Mouse (Mus musculus) liver, embryonic 13.5 days (tissue): ENCODE data around the gene Cenpa. TPM values are rescaled to one million over a fixed set of nuclear protein-coding genes. Genes with fewer than 3 reads are reported as not detected.

Source experiments
- ATAC-seq: fragments of 200-750 bp; cut with Nextera tagmentation; 2 replicates; pipeline ENCODE4 v1.8.0; 2017; ENCODE audit warnings: low read depth, mild to moderate bottlenecking, moderate number of reproducible peaks, moderate library complexity
- DNase-seq: peaks from one replicate; pipeline ENCODE4 v3.0.0; 2022
- H3K27ac ChIP-seq: fragments of 300-500 bp; sonication (generic); 2 replicates; pipeline ENCODE4 v1.5.1; 2015; ENCODE audit warnings: moderate library complexity, mild to moderate bottlenecking, inconsistent platforms
- H3K27me3 ChIP-seq: fragments of 300-500 bp; sonication (generic); 2 replicates; pipeline ENCODE4 v1.6.1; 2015; ENCODE audit warnings: mild to moderate bottlenecking, inconsistent platforms
- H3K36me3 ChIP-seq: fragments of 300-500 bp; sonication (generic); 2 replicates; pipeline ENCODE4 v1.6.1; 2015; ENCODE audit warnings: mild to moderate bottlenecking, inconsistent platforms
- H3K4me1 ChIP-seq: fragments of 300-500 bp; sonication (generic); replicated peaks from 2 replicates; pipeline ENCODE4 v1.6.1; 2015; ENCODE audit warnings: inconsistent platforms
- H3K4me2 ChIP-seq: fragments of 300-500 bp; sonication (generic); 2 replicates; pipeline ENCODE4 v1.6.1; 2015; ENCODE audit warnings: inconsistent platforms, mild to moderate bottlenecking, moderate library complexity
- H3K4me3 ChIP-seq: fragments of 300-500 bp; sonication (generic); replicated peaks from 2 replicates; pipeline ENCODE4 v1.5.1; 2015; ENCODE audit warnings: mild to moderate bottlenecking, inconsistent platforms
- H3K9ac ChIP-seq: fragments of 300-500 bp; sonication (generic); 2 replicates; pipeline ENCODE4 v1.6.1; 2015; ENCODE audit warnings: mild to moderate bottlenecking, inconsistent platforms
- H3K9me3 ChIP-seq: fragments of 300-500 bp; sonication (generic); replicated peaks from 2 replicates; pipeline ENCODE4 v1.6.1; 2016; ENCODE audit warnings: inconsistent platforms
- WGBS: fragments of 180-500 bp; shearing (Covaris S2); methylation state at CpG from one replicate; pipeline ENCODE4 v1.1.7; 2015; ENCODE audit not compliant: insufficient replicate concordance; 5-methylcytosine and 5-hydroxymethylcytosine counted together
- polyA plus RNA-seq: library from polyadenylated mRNA; unstranded; fragments of >200 nt; fragmentation: Nextera tagmentation; extraction: Ambion mirVana; gene quantifications from 2 replicates; pipeline ENCODE4 v1.2.1, GENCODE M21; 2015

Cenpa gene
- polyA plus RNA-seq, 1 experiment from 2014 or later, result 229 TPM

DNA sequence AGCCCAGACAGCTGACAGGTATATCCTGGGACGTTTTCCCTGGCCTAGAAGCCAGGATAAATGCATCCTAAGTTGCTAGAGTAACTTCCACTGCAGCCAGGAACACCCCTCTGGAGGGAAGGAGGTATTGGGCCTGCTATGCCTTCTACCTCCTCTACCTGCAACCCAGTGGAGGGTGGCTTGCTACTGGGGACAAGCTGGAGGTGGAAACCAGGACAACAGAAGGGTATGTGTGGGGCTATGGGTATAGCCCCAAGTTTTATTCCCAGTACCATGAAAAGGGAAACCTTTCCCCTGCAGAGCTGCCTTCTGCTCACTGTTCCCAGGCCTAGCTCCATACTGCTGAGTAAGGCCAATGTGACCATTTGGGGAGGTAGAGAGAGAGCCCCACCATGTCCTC, 42.3 kb upstream of the Cenpa start:
- peaks cover 48% of the 10 kb centered on the region for H3K27me3 ChIP-seq
- WGBS, result 21% methylated on average over 1 of the region's 1 CpGs
- H3K36me3 ChIP-seq, result no peaks in the 10 kb centered on the region
- H3K4me3 ChIP-seq, result no peak overlapping the region
- peaks cover 12% of the 10 kb centered on the region for H3K4me1 ChIP-seq
- H3K9ac ChIP-seq, result no peak overlapping the region
- H3K27ac ChIP-seq, result no peak overlapping the region
- ATAC-seq (no peak), DNase-seq (no peak)
- H3K9me3 ChIP-seq, result no peaks in the 10 kb centered on the region
- no peak overlapping the region for H3K4me2 ChIP-seq

DNA sequence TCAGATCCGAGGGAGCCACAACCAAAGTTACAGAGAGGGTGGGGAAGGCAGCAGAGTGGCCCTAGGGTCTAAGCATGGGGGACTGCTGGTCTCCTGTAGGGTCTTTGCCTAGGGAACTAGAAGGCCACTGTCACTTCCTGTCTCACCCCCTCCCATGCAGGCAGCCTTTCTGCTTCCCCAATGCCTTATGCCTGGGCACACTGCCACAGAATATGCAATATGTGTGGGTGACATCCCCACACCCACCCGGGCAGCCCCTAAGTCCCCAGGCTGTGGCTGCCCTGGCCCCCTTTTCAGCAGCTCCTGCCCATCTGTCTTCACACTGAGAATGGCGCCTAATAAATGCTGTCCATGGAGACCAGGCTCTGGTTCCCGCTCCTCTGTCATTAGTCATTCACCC, 41.7 kb upstream of the Cenpa start:
- no peaks in the 10 kb centered on the region for H3K9me3 ChIP-seq
- H3K4me1 ChIP-seq, result peaks cover 12% of the 10 kb centered on the region
- H3K36me3 ChIP-seq, result no peaks in the 10 kb centered on the region
- no peak overlapping the region for H3K4me2 ChIP-seq
- H3K4me3 ChIP-seq, result no peak overlapping the region
- whole genome bisulfite sequencing, result 36% methylated on average over 4 of the region's 4 CpGs
- H3K9ac ChIP-seq, result no peak overlapping the region
- H3K27ac ChIP-seq, result no peak overlapping the region
- ATAC-seq (no peak), DNase-seq (no peak)
- H3K27me3 ChIP-seq, result peaks cover 51% of the 10 kb centered on the region

DNA sequence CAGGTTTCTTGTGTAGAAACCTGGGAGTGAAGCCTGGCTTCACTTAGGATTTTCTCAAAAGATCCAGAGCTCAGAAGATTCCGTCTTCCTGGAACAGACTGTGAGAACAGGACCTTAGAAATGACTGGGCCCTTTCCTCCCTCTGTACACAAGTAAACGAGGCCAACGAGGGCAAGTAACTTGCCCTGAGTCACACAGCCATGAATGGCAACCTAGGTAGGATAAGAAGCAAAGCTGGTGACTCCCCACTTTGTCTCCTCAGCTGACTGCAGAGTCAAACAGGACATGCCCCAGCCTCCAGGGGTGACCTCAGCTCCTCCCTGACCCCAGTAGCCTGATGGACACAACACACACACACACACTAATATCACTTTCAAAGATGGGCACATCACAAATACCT, 41.2 kb upstream of the Cenpa start:
- WGBS, result 45% methylated on average over 3 of the region's 3 CpGs
- no peak for ATAC-seq
- H3K9ac ChIP-seq, result no peak overlapping the region
- peaks cover 12% of the 10 kb centered on the region for H3K4me1 ChIP-seq
- no peak overlapping the region for H3K4me3 ChIP-seq
- no peaks in the 10 kb centered on the region for H3K9me3 ChIP-seq
- no peak overlapping the region for H3K27ac ChIP-seq
- no peak overlapping the region for H3K4me2 ChIP-seq
- H3K27me3 ChIP-seq, result peaks cover 54% of the 10 kb centered on the region
- no peaks in the 10 kb centered on the region for H3K36me3 ChIP-seq
- DNase-seq, result no peak

DNA sequence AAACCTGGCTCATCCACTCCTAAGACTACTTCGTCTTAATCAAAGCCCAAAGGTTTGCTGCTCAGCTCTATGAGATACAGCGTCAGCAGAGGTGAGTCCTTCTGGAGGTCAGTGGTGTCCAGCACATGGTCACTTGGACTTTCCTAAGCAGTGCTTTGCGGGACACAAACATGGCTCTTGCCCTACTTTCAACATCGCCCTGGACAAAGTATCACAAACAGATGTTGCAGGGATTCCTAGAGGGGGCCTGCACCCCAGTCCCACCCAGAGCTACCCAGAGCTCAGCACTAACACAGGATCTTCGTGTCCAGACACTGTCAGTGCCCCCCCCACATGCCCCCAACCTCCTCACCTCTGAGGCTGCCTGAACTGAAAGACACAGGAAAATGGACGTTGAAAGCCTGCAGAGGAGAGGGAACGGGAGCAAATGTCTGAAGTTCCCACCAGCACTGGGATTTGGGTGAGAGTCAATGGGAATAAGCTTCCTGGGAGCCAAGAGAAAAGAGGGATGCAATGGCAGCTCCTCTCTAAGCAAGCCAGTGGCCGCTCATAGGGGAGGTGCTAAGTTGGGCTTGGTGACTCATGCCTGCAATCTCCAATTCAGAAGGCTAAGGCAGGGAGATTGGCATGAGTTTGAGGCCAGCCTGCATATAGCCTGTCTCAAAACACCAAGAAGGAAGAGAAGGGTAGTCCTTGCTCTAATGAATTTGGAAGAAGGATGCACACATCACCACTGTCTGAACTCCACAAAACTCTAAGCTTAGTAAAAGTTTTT, 40.1 kb upstream of the Cenpa start:
- H3K4me3 ChIP-seq, result no peak overlapping the region
- no peaks in the 10 kb centered on the region for H3K9me3 ChIP-seq
- no peak overlapping the region for H3K27ac ChIP-seq
- no peak for ATAC-seq
- H3K9ac ChIP-seq, result no peak overlapping the region
- no peaks in the 10 kb centered on the region for H3K36me3 ChIP-seq
- 48% methylated on average over 8 of the region's 8 CpGs for WGBS
- peaks cover 50% of the 10 kb centered on the region for H3K27me3 ChIP-seq
- DNase-seq, result no peak
- peaks cover 12% of the 10 kb centered on the region for H3K4me1 ChIP-seq
- H3K4me2 ChIP-seq, result no peak overlapping the region

DNA sequence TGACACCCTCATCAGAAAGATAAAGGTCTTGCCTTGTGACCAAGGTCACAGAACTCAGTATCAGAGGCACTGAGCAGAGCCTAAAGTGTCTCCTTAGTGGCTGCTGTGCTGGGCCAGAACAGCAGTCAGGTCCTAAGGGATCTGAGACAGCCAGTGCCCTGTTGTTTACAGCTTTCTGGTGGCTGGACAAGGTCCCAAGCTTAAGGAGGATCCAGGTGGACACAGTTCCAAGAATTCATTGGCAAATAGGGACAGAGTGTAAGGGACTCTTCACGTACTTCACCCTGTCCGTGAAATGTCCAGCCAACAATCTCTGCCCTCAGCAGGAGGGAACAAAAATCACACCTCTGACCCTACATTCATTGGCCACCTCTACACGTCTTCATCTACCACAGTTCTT, 38.1 kb upstream of the Cenpa start:
- Histone ChIP-seq H3K4me3 (no peak overlapping the region), H3K9ac (no peak overlapping the region), H3K27ac (no peak overlapping the region), H3K9me3 (no peaks in the 10 kb centered on the region), H3K36me3 (no peaks in the 10 kb centered on the region), H3K4me1 (no peaks in the 10 kb centered on the region), H3K4me2 (no peak overlapping the region), H3K27me3 (peaks cover 30% of the 10 kb centered on the region)
- no peak for DNase-seq
- ATAC-seq, result no peak
- 57% methylated on average over 3 of the region's 3 CpGs for WGBS

DNA sequence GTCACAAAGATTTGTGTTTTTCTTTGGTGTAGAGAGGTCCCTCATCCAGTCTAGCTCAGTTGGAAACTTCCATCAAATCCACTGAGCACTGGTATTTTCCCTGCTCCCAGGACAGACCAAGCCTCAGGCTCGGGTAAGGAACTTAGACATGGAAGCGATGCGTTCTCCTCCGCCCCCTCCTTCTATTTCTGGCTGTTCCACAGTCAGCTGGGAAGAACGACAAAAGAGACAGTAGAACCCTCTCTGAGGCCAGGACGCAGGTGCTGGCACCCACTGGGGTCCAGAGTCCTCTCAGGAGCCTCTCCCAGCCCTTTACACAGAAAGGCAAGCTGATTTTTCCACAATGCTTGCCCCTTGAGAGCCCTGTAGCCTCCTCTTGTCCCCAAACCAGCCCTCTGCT, 36.2 kb upstream of the Cenpa start:
- H3K27ac ChIP-seq, result no peak overlapping the region
- WGBS, result 55% methylated on average over 6 of the region's 6 CpGs

DNA sequence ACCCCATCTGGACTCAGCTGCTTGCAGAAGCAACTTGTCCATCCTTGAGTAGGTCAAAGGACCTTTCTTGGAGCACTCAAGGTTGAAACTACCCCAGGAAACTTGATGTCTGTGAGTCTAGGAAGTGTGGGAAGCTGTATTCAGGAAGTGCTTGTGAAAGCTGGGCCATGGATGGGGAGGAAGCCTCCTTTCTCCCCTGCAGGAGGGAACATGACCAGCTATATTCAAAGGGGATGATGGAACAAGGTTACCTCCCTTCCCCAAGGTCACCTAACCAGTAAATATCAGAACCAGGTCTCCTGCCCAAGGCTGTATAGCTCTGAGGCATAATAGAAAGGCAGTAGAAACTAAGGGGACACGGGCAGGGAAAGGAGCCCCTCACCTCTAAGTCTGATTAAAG, 34.4 kb upstream of the Cenpa start:
- H3K9me3 ChIP-seq, result no peaks in the 10 kb centered on the region
- no peaks in the 10 kb centered on the region for H3K36me3 ChIP-seq
- H3K4me1 ChIP-seq, result no peaks in the 10 kb centered on the region
- H3K4me2 ChIP-seq, result no peak overlapping the region
- no peak overlapping the region for H3K27ac ChIP-seq
- H3K9ac ChIP-seq, result no peak overlapping the region
- no peak overlapping the region for H3K4me3 ChIP-seq
- ATAC-seq (no peak), DNase-seq (no peak)
- H3K27me3 ChIP-seq, result peaks cover 18% of the 10 kb centered on the region
- WGBS, result 37% methylated on average over 1 of the region's 1 CpGs

More for the DNA sequence above, 36.2 kb upstream of the Cenpa start:
- no peak overlapping the region for H3K9ac ChIP-seq
- DNase-seq (no peak), ATAC-seq (no peak)
- H3K4me1 ChIP-seq, result no peaks in the 10 kb centered on the region
- H3K9me3 ChIP-seq, result no peaks in the 10 kb centered on the region
- no peak overlapping the region for H3K4me3 ChIP-seq
- H3K36me3 ChIP-seq, result no peaks in the 10 kb centered on the region
- H3K4me2 ChIP-seq, result no peak overlapping the region
- H3K27me3 ChIP-seq, result peaks cover 18% of the 10 kb centered on the region; the same call in 1 of the 2 replicates

DNA sequence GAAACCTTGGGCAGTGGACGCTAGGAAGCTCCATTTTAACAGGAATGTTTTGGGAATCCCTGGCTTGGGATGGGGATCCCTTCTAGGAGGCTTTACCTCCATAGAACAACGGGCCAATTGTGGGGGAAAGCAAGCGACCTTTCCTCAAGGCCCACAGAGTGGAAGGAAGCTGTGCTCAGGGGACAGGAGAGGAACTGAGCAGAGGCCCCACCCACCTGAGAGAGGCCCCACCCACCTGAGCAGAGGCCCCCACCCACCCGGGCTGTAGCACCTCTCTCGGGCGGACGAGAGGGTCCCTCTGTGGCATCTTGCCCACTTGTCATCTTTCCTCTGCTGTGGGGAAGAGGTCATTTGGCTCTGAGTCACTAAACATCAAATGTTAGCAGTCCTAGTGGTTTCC, 29.6 kb upstream of the Cenpa start:
- H3K4me1 ChIP-seq, result 0 out of 2 replicates have a peak, but pooled peaks cover 3% of the 10 kb centered on the region
- no peak overlapping the region for H3K27ac ChIP-seq
- no peak overlapping the region for H3K4me3 ChIP-seq
- no peaks in the 10 kb centered on the region for H3K36me3 ChIP-seq
- DNase-seq (no peak), ATAC-seq (no peak)
- no peaks in the 10 kb centered on the region for H3K9me3 ChIP-seq
- WGBS, result 29% methylated on average over 7 of the region's 7 CpGs
- H3K9ac ChIP-seq, result no peak overlapping the region
- H3K27me3 ChIP-seq, result peaks cover 6% of the 10 kb centered on the region; the same call in 1 of the 2 replicates
- H3K4me2 ChIP-seq, result no peak overlapping the region

DNA sequence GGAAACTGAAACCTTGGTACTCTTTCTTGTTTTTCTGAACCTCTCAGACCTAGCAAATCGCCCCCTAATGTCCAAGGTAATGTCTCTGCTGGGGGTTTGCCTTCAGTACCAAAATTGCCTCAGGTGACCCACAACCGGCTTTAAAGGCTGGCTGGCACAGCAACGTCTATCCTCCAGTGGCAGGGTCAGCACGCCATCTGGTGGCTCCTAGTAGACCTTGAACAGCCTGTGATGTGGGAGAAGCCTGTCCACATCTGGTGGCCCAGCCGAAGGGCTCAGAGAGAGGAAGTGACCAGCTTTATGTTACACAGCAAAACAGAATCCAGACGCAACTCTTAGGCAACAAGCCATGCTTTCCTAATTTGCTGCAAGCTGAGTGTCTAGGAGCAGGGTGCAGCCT, 28.5 kb upstream of the Cenpa start:
- Histone ChIP-seq H3K9ac (no peak overlapping the region), H3K27me3 (peaks cover 6% of the 10 kb centered on the region; the same call in 1 of the 2 replicates), H3K4me2 (no peak overlapping the region), H3K27ac (no peak overlapping the region), H3K4me1 (0 out of 2 replicates have a peak, but pooled peaks cover 3% of the 10 kb centered on the region), H3K9me3 (no peaks in the 10 kb centered on the region), H3K4me3 (no peak overlapping the region), H3K36me3 (no peaks in the 10 kb centered on the region)
- ATAC-seq (peak; percentile 47; the same call in 1 of the 2 replicates), DNase-seq (peak; percentile 32)
- 3% methylated on average over 6 of the region's 6 CpGs for WGBS

DNA sequence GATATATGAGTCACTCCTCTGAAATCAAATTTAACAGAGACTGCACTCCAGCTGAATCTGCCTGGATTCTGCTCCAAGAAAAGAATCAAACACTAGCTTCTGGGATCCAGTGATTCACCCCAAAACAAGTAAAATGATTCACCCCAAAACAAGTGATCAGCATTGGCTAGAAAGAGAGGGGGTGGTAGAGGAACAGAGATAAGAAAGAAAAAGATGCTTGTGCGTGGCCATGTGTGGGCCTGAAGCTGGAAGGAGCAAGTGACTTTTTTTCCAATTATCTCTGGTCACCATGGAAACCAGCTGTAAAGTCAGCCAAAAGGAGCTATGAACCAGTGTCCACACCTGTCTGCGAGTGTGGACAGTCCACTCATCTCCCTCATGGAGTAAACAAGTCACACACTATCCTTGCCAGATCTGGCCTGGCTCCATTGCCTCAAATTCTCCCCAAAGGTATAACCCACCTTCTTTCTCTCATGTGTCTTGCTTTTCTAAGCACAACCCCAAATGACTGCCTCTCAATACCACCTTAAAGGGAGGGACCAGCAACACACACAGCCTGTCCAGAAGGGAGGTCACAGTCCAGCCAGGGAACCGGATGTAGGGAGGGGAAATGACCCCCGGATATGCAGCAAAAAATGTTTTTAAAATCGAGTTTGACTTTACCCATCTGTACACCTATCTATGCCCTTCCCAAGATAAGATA, 22.9 kb upstream of the Cenpa start:
- H3K27me3 ChIP-seq, result no peaks in the 10 kb centered on the region
- peaks cover 24% of the 10 kb centered on the region for H3K4me1 ChIP-seq
- DNase-seq, result no peak
- no peaks in the 10 kb centered on the region for H3K36me3 ChIP-seq
- no peak for ATAC-seq
- no peak overlapping the region for H3K9ac ChIP-seq
- H3K4me2 ChIP-seq, result no peak overlapping the region
- H3K27ac ChIP-seq, result no peak overlapping the region
- 39% methylated on average over 5 of the region's 5 CpGs for WGBS
- no peaks in the 10 kb centered on the region for H3K9me3 ChIP-seq
- no peak overlapping the region for H3K4me3 ChIP-seq

DNA sequence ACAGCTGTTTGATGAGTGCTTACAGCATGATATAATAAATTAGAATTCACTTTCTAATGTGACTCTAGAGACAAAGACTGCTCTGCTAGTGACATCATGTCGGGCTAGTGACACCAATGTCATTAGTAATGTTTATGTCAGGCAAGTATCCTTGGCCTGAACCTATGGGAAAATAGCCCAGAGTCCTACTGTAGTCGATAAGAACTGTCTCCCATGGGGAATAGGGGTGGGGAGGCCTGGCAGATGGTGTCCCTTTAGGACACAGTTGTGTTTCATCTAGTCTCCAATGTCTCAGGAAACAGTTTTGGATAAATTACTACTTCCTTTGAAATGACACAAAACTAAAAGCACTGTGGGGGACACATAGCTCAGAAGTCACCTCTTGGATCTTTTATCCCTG, 20.5 kb upstream of the Cenpa start:
- Histone ChIP-seq H3K4me1 (peaks cover 39% of the 10 kb centered on the region), H3K9ac (no peak overlapping the region), H3K27ac (no peak overlapping the region), H3K4me3 (no peak overlapping the region), H3K36me3 (no peaks in the 10 kb centered on the region), H3K27me3 (no peaks in the 10 kb centered on the region), H3K4me2 (no peak overlapping the region), H3K9me3 (no peaks in the 10 kb centered on the region)
- 51% methylated on average over 2 of the region's 2 CpGs for WGBS
- ATAC-seq, result no peak
- no peak for DNase-seq
